Mouse (Mus musculus) ZHBTc4 (cell line): Measurements from ENCODE around the gene Plxnd1.

Source experiments
- DNase-seq: peaks from one replicate; pipeline ENCODE4 v3.0.0-alpha.2; 2011; ENCODE audit warnings: low read depth, low spot score

Gene Plxnd1

DNA sequence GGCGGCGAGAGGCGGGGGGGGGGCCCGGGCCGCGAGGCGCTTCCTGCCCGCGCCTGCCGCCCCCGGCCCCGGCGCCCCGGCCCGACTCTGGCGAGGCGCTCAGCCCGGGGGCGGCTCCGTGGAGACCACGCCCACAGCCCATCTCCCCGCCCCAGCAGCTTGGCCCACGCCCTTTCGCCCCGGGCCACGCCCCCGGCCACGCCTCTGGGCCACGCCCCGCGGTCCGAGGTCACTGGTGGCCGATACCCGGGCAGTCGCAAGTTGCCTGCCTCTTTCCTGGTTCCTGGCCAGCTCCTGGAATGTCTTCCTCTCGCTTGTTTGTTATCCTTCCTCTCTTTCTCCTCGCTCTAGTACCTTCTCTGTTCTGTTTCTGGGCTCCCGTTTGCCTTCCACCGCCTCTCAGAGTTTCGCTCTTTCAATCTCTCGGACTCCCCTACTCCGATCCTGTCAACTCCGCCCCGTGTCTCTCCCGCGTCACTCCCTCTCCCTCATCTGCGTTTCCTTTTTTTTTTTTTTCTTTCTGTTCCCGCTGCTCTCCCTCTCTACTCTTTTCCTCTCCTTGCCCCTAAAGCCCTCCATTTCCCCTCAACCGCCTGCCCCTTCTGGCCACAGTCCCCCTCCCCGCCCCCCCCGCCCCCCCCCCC is at the start of gene Plxnd1:
TSS of gene Plxnd1 (minus strand) at position 129 of the 644 bp plus-strand sequence.
- DNase-seq, result peak; percentile 85

DNA sequence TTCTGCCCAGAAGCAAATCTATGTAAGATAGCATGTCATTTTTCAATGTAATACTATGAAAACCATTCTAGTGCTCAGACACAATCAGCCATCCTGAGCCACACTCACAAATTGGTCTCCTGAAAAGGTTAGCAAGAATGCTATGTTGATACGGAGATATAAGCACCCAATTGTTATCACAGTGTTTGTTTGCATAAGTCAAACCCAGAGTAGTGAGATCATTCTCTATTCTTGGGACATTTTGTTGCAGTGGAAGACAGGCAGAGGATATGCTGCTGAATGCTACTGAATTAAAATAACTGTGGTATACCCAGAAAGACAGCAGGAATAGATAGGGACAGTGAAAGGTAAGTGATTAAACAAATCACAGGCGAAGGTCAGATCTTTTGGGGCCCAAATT is 49.2 kb upstream of the Plxnd1 start:
- DNase-seq, result no peak

DNA sequence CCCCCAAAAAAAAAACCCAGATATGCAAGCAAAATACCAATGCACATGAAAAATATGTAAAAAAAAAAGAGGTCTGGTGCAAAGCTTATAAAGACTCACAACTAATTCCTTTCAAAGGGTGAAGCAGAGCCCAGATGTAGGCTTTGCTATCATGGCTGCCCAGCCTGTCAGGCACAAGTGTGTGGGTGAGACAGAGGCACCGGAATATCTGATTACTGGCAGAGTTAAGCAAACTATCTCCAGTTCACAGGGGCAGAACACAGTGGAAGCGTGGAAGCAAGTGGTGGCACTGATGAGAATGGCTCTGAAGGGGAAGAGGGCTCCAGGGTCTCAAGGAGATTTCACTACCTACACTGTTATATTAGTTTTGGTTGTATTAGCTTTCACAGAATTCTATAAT is 43.4 kb upstream of the Plxnd1 start:
- no peak for DNase-seq

DNA sequence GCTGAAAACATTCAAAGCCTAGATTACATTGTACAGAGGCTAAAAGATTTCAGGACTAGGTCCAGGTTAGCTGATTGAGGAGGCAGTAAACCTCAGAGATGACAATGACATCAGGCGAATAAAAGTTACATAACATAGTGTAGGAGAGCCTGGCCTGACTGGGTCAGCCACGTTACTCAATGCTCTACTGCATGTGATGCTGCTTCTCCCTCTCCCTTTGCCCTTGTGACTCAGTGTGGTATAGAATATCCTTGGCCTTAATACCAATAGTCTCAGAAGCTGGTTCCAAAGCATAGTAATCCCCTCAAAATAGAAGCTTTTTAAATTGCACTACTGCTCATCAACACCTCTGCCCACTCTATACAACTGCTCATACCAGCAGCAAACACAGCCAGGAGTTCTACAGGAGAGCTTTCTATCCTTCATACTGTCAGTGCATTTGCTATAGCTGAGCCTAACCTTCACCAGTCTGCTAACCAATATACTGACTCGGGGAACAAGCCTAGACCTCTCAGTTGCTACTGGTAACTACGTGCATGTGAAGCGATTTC is 42.6 kb upstream of the Plxnd1 start:
- DNase-seq, result no peak

DNA sequence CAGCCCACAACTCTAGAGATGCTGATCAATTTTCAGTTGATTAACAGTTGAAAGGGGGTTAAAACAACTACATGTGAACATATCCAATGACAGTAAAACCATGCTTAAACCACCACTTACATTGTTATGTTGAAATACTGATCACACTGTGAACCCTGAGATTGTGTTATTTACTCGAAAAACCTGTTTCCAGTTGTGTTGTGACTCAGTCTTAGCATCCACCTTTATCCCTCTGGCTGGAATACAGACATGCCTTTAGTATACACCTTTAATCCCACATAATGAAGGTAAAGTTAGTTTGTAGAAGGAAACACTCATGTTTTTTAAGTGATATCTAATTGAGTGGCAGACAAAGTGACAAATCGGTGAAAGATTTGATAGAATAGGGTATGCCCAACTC is 41.8 kb upstream of the Plxnd1 start:
- no peak for DNase-seq

DNA sequence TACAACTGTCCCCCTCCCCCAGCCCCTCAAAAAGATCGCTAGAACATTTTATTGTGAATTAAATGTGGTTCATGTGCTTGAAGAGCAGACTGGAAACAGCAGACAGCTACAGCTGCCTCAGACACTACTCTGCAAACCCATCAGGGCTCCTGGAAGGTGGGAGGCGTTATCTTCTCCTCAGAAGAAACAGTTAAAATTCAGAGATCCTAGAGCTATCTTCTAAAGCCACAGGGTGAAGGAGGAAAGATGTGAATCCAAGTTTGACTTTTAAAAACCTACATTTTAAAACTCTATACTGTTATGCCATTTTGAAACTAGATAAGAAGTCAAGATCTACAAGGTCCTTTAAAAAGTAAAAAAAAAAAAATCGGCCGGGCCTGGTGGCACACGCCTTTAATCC is 36.2 kb upstream of the Plxnd1 start:
- DNase-seq, result no peak

DNA sequence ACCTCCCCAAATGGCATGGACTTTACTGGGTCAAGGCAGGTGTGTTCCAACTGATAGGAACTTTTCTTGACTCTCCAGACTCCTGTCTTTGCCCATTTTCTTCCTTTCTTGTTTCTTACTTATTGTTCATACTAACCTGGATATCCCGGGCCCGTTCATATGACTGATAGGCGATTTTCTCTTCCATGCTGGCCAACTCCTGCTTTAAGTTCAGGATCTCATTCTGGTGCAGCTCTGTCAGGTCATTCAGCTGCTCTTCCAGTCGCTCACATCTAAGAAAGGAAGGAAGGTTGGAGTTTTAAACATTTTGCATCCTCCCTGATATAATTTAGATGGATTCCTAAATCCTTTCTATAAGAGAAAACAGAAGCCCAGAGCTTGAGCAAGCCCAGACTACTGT is 29.9 kb upstream of the Plxnd1 start:
- no peak for DNase-seq

DNA sequence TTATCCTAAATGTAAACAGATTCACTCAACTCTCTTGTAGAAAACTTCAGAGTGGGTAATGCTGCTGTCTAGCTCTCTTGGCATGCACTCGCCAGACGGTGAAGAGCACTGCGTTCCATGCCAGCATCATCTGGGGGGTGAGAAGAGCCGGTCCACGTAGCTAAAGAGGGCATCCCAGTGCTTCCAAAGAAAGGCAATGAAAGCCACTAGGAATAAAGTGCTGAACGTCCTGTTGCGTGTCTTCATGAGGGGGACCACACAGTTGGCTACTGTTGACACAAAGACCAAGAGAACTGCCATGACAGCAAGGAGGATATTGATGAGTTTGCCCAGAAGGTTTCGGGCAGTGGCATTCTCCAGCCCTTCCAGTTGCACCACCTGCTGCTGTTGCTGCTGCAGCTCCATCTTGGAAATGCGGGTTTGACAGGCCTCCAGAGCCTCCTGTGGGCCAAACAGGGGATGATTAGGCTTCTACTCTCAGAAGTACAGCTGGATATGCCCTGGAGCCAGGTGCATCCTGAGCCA is 27.2 kb upstream of the Plxnd1 start:
- no peak for DNase-seq

DNA sequence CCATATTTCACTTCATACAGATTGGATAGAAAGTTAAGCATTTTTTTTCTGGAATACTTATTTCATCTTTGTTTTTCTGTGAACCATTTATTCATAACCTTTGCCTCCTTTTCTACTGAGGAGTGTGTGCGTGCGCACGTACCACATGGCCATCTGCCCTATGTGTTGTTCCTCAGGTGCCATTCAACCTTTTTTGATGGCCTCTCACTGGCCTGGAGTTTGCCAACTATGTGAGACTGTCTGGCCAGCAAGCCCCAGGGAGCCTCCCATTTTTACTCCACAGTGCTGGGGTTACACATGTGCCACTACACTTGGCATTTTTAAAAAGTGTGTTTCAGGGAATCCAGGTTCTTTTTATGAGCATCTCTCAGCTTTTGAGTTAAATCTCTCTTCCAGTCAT is 21.1 kb upstream of the Plxnd1 start:
- DNase-seq, result no peak

DNA sequence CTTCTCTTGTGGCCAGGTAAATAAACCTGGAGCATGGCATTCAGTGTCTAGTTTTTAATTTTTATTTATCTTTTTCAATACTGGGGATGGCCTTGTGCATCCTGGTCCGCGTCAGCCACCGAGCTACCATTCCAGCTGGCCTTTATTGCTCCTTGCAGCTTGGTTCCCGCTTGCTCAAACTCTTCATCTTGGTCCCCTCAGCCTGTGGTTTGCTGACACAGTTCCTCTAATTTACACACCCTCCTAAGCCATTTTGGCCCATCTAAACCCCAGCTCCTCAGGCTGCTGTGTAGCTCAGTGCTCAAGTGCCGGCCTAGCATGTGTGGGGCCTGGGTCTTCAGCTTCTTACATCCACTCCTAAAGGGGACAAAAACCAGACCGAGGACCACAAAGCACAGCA is 19.3 kb upstream of the Plxnd1 start:
- DNase-seq, result no peak

DNA sequence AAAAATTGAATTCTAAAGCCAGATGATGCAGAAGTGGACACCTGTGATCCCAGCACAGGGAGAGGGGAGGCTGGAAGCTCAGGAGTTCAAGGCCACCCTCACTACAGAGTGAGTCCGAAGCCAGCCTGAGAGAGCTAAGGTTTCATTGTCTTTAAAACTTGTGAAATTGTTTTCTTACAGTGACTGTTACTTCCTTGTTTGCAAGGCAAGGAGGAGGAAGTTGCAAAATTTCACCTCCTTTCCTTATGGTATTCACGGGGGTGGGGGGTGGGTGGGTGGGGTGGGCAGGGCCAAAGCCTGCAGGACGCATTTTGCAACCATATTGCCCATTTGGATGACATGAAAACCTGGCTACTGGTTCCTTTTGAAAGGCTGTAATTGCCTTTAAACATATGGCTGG is 18.9 kb upstream of the Plxnd1 start:
- no peak for DNase-seq

DNA sequence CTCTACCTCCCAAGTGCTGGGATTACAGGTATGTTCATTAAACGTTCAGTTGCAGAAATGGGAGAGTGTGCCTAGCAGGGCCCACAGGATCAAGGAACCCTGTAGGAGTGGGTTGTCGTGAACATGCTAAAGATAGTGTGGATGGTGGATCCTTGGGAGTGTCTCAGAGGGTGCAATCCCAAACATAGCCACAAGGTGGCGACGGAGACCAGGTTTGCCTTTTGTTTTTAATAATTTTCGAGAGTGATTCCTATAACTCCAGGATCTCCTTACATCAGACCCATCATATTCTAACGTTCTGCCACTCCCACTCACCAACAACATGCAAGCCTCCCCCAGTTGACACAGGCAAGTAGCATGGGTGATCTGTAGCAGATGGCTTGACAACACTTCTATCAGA is 15.7 kb upstream of the Plxnd1 start:
- DNase-seq, result peak; percentile 70

DNA sequence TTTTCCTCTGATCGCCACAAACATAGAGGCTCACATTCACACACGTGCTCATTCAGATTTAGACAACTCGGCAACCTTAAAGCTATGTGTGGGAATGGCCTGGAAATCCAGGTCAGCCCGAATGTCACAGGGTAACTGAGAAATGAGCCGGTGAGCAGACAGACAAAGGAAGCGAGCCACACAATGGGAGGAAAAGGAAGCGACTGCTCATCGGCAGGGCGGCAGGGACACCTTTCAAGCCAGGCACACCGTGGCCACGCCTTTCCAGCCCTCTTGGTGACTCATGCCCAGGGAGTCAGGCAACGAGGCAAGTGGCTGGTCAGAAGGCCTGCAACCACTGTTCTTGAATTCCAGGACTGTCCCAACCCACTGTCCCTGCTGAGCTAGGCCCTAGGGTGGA is 14.6 kb upstream of the Plxnd1 start:
- peak; percentile 52 for DNase-seq

DNA sequence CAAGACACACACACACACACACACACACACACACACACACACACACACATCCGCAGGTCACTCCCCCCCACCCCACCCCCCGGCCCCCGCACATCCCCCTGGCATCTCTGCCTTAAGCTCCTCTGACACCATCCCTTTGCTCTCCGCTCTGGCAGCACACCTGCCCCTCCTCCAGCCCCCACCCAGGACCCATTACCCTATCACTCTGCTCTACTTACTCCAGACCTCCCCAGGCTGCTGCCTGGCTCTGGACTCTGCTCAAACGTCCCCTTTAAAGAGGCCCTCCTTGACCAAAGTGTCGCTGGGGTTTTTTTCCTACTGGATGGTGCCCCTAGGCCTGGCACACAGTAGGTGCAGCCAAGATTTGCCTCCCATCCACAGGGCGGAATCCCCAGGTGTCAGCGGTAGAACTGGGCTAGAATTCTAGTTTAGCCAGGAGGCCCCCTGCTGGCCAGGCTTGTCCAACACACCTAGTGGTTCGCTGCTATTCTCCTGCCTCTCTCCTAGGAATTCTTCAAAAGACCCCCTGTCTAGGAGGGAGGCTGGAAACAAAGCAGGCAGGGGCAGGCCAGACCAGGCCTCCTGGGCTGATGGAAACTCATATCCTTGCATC is 12.9 kb upstream of the Plxnd1 start:
- DNase-seq, result peak; percentile 81

DNA sequence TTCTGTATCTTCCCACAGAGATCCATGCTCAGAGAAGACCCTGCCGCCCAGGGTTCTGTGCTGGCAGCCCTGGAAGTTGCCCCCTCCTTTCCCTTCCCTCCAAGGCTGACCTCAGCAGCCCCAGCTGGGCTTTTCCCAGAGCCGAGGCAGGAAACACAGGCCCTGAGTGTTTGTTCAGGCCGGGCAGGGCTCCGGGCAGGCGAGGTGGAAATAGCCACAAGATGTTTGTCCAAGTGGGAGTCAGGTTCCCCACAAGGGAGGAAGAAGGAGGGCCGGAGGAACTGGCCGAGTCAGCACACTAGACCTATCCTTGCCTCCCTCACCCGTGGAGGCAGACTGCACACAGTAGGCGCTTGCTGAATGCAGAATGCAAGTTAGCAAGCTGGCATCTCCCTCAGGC is 11.9 kb upstream of the Plxnd1 start:
- no peak for DNase-seq

DNA sequence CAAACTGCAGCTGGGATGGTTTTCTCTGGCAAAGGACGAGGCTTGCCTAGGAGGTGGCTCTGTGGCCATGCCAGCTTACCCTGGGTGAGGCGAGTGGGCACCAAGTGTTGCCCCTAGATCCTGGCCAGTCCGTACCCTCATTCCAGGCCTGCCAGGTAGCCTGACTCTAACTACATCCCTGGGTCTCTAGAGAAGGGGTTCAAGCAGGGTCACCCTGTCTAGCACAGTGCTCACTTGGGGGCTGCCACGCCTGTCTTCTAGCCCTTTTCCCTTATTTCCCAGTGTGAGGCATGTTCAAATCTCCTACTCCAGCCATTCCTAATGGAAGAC is 11.1 kb upstream of the Plxnd1 start:
- DNase-seq, result no peak

DNA sequence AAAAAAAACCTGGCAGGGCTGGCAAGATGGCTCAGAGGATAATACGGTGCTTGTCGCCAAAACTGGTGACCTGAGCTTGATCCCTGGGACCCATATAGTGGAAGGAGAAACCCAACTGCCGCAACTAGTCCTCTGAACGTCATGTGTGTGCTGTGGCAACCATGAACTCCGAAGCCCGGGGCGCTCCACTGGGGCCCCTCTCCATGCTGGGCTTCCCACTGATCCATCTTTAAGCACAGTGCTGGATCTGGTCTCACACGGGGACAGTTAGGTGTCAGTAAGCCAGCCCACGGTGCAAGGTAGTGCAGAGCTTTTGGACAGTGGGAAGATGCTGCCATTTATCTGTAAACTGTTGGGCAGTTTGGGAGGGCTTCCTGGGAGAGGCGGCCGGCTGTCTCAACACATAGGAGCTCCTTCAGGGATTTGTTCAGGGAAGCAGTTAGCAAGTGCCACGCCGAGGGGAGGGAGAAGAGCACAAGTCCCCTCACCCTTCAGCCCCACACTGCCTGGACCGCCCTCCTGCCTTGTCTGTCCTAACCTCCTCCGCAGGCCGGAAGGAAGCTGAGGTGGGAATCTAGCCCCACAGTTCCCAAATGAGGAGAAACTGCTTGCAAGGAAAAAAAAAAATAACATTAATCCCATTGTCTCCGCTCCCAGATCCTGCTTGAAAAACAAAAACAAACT is 10.6 kb upstream of the Plxnd1 start:
- DNase-seq, result no peak

DNA sequence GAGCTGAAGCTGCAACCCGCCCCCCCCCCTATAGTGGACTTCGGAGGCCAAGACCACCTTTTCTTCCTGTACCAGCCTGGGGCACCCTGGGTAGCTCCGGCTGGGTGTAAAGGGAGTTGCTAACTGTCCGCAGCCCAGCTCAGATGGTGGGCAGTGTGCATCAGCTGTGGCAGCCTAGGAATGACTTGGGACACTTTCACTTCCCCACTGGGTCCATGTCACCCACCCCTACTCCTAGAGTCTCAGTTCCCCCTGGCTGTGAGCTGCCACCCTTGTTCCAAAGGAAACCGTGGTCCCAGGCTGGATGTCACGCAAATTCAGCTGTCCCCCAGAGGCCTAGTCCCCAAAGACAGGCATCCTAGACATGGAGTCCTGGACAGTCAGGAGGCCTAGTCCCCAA is 9.9 kb upstream of the Plxnd1 start:
- DNase-seq, result no peak

DNA sequence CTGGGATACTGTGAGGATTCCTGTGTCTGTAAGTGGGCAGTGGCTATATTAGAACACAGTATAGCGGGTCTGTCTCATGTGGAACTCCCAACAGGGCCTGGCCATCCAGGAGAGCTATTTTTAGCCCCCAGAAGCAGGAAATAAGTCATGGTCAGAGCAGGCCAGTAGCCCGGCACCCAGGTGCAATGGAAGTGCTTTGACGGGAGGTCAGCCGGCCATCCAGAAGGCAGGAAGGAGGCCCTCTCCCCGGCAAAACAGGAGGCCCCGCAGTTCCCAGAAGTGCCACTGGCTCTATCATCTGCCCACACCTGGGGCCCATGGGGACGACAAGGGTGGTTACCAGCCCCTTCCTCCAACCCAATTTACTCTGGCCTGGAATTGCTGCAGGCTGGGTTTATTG is 9.3 kb upstream of the Plxnd1 start:
- no peak for DNase-seq

DNA sequence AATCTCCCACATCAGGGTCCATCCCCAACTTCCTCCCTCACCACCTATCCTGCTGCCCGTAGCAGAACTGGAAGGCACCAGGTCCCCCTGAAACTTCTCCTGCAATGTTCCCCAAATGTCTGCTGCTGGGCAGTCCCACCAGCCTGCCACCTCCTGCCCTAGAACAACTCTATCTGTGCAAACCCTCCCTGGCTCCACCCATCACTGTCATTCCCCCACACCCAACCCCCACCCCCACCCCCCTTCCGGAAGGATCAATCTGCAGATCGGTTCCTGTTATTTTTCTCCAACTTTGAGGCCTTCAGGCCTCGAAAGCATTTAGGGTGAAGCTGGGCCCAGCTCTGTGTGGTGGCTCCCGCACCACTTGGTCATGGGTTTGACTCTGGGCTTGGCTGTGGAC is 8.7 kb upstream of the Plxnd1 start:
- DNase-seq, result no peak

DNA sequence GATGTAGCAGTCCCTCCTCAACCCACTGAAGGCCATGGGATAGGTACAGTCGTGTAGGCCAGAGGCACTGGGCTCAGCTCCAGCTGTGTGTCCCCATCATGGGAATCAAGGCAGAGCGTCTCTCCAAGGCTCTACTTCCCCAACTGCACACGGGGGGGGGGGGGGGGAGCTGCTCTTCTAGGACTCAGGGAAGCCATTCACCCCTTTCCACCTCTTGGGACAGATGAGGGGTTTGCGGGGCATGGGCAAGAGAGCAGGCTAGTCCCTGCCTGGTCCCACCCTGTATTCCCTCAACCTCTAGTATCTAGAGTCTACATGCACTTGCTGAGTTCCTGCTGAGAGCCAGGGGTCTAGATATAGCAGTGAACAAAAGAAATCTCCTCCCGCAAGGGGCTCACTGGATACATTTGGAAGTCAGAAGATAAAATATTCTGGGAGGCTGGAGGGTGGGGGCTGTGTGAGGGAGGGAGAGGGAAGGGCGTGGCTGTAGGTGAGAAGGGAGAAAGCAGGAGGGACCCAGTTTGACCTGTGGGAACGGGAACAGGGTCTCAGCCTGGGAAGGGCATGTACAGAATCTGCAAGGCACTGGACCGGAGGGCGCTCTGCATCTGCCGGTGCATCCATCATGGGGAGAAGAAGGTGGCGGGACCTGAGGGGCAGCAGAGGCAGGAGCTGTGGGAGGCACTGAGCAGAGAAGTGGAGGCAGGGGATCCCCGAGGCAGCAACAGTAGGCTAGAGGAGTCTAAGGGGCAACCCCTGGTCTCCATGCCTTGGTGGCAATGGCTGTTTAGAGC is 7.7 kb upstream of the Plxnd1 start:
- no peak for DNase-seq

DNA sequence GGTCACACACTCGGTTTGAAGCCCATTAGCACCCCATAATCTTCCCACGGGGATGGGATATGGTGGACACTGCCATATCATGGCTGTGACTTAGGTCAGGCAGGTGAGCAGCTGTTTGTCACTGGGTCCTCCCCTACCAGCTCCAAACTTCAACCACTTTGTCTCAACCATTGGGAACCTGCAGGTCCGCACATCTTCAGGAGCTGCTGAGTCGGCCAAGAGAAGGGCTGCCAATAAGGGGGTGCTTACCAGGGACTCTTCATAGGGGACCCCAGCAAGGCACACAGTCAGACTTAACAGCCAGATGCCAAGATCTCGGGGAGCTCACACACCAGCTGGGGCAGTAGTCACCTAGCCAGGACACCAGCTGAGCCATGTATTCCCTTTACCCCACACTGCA is 6.0 kb upstream of the Plxnd1 start:
- no peak for DNase-seq
